Mouse (Mus musculus) fibroblast of lung, adult 2 months (primary cell): ENCODE data around the gene Oas1f.
A peak's percentile ranks its signal among the peaks of the same experiment; 100 is the strongest.
"Not testable (repeated sequence)": the region's sequence is repeated elsewhere in the genome, so short reads cannot be mapped to it uniquely, and the experiment has no call there.

ENCODE experiments used
- DNase-seq: peaks from one replicate; pipeline ENCODE4 v3.0.0-alpha.2; 2011; ENCODE audit warnings: low read depth

Gene Oas1f

GRCm38 (mm10) chr5:120847067-120847466 lies at the start of gene Oas1f:
TSS of gene Oas1f (plus strand) at chr5:120847367.
- DNase-seq = no peak

GRCm38 (mm10) chr5:120798147-120798546 lies 49.0 kb upstream of the Oas1f start:
- not testable (repeated sequence) for DNase-seq

GRCm38 (mm10) chr5:120798943-120799342 lies 48.2 kb upstream of the Oas1f start:
- DNase-seq = not testable (repeated sequence)

DNA sequence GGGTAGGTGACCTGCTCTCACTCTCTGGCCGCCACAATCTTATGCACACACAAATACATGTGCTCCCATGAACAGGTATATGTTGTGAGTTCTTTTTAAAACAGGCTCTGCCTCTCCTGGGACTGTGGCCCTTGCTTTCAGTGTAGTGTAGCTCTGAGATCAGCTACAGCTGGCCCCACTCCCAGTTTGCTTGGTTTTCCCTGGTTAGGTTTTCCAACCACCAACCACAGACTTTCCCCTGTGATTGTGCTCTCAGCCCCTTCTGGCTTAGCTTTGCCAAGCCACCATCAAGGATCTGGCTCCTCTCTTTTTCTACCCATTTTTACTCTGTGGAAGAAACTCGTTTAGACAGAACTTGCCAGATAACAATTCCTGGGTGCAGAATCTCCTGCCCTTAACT lies 43.6 kb upstream of the Oas1f start:
- peak; percentile 70 for DNase-seq

DNA sequence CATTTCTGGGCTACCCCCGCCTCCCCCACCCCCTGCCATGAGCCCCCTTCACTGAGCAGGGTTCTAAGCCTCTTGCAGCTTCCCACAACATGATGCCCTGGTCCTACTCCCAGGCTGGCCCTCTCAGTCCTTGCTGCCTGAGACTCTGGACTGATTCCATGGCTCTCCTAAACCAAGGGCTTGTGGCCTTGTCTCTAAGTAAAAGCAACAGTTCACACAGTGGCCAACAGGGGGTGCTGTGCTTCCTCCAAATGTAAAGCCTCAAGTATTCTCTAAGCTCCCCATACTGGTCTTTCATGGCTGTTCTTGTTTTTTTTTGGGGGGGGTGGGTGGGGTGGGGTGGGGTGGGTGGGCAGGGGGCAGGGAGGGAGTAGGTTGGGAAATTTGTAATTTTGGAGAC lies 40.7 kb upstream of the Oas1f start:
- DNase-seq = peak; percentile 30

- no peak for DNase-seq
These were observed 38.0 kb upstream of the Oas1f start for GRCm38 (mm10) chr5:120809171-120809570.

- DNase-seq = peak; percentile 86
These were observed 35.0 kb upstream of the Oas1f start, which contains the start of gene Oas1c for GRCm38 (mm10) chr5:120811951-120812819. TSS of gene Oas1c (minus strand) at chr5:120812514.

- DNase-seq = no peak
These were observed 34.1 kb upstream of the Oas1f start for GRCm38 (mm10) chr5:120813023-120813422.

GRCm38 (mm10) chr5:120815949-120816348 lies 31.2 kb upstream of the Oas1f start:
- no peak for DNase-seq

DNA sequence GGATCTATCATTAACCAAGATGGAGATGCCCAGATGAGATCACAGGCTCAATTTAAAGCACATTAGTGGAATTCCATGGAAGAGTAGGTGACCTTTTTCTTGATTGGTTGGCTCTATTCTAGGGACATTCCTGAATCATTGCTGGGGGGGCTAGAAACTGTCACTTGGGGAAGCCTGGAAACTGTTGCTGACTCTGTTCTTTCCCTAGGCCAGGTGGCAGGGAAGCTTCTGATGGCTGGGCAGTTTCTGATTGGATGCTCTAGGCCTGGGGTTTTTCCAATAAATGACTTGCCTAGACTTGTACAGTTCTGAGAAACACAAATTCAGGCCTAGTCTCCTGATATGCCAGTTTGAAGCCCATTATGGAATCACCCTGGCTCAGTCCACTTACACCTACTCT lies 28.2 kb upstream of the Oas1f start:
- no peak for DNase-seq

DNA sequence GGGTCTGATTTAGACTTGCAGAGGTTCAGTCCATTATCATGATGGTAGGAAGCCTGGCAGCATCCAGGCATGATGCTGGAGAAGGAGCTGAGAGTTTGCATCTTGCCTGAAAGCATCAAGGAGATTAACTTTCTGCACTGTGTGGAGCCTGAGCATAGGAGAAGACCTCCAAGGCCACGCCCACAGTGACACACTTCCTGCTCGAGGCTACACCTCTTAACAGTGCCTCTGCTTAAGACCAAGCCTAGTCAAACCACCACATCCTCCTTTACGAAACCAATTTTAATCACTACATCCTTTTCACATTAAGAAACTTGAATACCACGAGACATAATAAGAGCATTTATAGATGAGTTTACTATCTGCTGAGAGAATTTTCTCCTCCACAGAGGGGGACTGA lies 16.1 kb upstream of the Oas1f start:
- no peak for DNase-seq

- DNase-seq = no peak
These were observed 13.6 kb upstream of the Oas1f start for GRCm38 (mm10) chr5:120833335-120834280.

DNA sequence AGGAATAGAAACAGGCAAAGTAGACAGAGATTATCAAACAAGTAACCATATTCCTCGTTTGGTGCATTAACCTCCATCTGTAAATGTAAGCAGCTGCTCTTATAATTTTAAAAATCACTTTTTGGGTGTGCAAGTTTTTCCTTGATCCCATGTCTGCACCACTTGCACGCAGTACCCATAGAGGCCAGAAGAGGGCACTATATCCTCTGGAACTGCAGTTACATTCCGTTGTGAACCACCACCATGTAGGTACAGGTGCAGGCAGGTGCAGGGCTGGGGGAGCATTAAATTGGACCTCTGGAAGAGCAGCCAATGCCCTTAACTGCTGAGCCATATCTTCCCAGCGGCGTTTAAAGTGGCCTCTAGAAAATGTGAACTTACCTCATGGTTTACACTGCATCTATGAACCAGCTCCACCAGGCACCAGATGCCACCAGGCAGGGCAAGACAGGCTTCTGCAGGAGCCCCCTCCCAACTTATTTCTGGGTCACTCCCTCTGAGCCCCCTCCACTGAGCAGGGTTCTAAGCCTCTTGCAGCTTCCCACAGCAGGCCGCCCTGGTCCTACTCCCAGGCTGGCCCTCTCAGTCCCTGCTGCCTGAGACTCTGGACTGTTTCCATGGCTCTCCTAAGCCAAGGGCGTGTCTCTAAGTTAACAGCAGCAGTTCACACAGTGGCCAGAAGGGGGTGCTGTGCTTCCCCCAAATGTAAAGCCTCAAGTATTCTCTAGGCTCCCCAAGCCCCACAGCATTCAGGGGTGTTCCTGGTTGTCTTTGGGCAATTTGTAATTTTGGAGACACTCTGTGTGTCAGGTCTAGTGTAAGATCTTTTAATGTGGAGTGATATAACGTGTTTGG lies 10.2 kb upstream of the Oas1f start:
- no peak for DNase-seq

- DNase-seq = peak; percentile 69
These were observed 2.5 kb upstream of the Oas1f start for GRCm38 (mm10) chr5:120844713-120845112.

DNA sequence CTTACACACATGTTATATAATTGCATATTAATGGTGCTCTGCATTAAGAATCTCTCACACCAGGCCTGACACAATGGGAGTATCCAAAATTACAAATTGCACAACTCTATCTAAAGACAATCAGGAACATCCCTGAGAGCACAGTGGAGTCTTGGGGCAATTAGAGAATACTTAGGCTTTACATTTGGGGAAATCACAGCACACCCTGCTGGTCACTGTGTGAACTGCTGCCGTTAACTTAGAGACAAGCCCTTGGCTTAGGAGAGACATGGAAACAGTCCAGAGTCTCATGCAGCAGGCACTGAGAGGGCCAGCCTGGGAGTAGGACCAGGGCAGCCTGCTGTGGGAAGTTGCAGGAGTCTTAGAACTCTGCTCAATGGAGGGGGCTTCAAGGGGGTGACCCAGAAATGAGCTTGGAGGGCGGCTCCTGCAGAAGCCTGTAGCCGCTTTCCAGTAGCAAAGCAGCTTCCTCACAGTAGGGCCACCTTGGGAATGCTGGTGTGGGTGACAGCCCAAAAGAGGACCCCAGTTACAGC lies 2.5 kb downstream of the Oas1f start:
- DNase-seq = peak; percentile 29

DNA sequence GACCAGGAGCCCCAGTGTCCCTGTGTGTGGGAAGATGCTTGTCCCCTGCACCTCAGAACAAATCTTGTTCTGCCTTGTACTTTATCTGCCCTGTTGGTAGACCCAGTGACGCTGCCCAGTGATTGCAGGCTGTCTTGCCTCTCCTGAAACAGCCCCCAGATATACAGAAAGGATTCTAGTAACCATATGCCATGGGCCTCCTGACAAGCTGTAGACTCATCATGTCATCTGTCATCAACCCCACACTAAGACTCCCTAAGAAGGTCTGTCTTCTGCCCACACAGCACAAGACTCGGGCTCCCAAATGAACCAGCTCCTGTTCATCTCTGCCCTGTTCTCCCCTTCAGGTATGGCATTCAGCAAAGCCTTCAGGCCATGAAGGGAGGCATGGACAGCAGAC lies 12.1 kb downstream of the Oas1f start:
- DNase-seq = no peak

GRCm38 (mm10) chr5:120861121-120861520 lies 14.0 kb downstream of the Oas1f start, which contains the start of gene Oas1h:
TSS of gene Oas1h (plus strand) at chr5:120861421.
- no peak for DNase-seq

GRCm38 (mm10) chr5:120865336-120865860 lies 18.2 kb downstream of the Oas1f start:
- DNase-seq = peak; percentile 11

- DNase-seq = no peak
These were observed 22.4 kb downstream of the Oas1f start for GRCm38 (mm10) chr5:120869436-120870015.

DNA sequence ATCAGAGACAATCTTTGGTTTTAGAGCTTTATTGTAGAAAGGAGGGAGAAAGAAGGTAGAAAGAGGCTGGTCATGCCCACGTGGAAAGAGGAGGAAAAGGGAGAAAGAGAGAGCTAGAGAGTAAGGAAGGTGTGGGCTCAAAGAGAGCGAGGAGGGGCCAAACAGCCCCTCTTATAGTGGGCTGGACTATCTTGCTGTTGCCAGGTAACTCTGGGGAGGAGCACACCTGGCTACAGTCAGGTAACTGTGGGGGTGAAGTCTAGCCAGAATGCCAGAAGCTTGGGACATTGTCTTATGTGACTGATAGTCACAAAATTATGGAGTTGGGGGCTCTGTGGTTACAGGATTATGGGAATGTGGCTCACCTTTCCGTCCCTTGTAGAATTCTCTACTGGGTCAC lies 22.9 kb downstream of the Oas1f start:
- DNase-seq = no peak

DNA sequence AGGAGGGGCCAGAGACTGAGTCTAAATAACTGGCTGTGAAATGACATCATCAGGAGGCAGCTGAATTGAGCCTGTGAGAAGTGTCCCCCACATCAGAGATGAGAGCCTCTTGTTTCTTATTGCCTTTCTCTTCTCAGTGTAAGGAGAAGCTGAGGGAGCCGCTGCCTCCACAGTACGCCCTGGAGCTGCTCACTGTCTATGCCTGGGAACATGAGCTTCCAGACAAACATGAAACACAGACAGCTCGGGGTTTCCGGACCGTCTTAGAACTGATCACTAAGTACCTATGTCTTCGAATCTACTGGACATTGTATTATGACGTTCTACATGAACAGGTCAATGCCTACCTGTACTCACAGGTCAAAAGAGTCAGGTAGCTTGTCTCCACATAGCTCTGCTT lies 23.6 kb downstream of the Oas1f start:
- no peak for DNase-seq
